Mouse (Mus musculus): ENCODE measurements around the gene Ntm.
A peak's percentile ranks its signal among the peaks of the same experiment; 100 is the strongest.

Gene Ntm

GRCm38 (mm10) chr9:29796281-29796680, 166.7 kb downstream of the Ntm start:
- DNase-seq, result no peak

GRCm38 (mm10) chr9:29791199-29791915, 171.6 kb downstream of the Ntm start:
- peak; percentile 85 to 91 for DNase-seq

GRCm38 (mm10) chr9:29790017-29790416, 172.9 kb downstream of the Ntm start:
- no peak for DNase-seq

- DNase-seq, result no peak
Measured at GRCm38 (mm10) chr9:29788855-29789254, 174.1 kb downstream of the Ntm start.

- no peak for DNase-seq
Measured at GRCm38 (mm10) chr9:29787408-29787807, 175.5 kb downstream of the Ntm start.

- no peak for DNase-seq
Measured at GRCm38 (mm10) chr9:29782697-29783096, 180.2 kb downstream of the Ntm start.

- no peak for DNase-seq
Measured at GRCm38 (mm10) chr9:29779739-29780138, 183.2 kb downstream of the Ntm start.

- DNase-seq, result no peak
Measured at GRCm38 (mm10) chr9:29776951-29777350, 186.0 kb downstream of the Ntm start.

GRCm38 (mm10) chr9:29776542-29776941, 186.4 kb downstream of the Ntm start:
- DNase-seq, result no peak

- no peak for DNase-seq
Measured at GRCm38 (mm10) chr9:29776030-29776429, 186.9 kb downstream of the Ntm start.

- DNase-seq, result peak; percentile 69 to 79
Measured at GRCm38 (mm10) chr9:29772625-29773388, 190.1 kb downstream of the Ntm start.

- no peak for DNase-seq
Measured at GRCm38 (mm10) chr9:29771870-29772269, 191.1 kb downstream of the Ntm start.

GRCm38 (mm10) chr9:29771071-29771785, 191.7 kb downstream of the Ntm start:
- no peak for DNase-seq

- DNase-seq, result peak; percentile 53 to 60
Measured at GRCm38 (mm10) chr9:29769361-29769760, 193.6 kb downstream of the Ntm start.

- DNase-seq, result peak; percentile 69 to 79
Measured at GRCm38 (mm10) chr9:29765990-29766980, 196.7 kb downstream of the Ntm start.

- DNase-seq, result peak; percentile 36 to 51
Measured at GRCm38 (mm10) chr9:29763338-29763737, 199.6 kb downstream of the Ntm start.

GRCm38 (mm10) chr9:29761952-29762586, 200.9 kb downstream of the Ntm start:
- no peak for DNase-seq

- DNase-seq, result no peak
Measured at GRCm38 (mm10) chr9:29761511-29761910, 201.4 kb downstream of the Ntm start.

GRCm38 (mm10) chr9:29759940-29760339, 203.0 kb downstream of the Ntm start:
- DNase-seq, result peak; percentile 61 to 63

- no peak for DNase-seq
Measured at GRCm38 (mm10) chr9:29759060-29759459, 203.9 kb downstream of the Ntm start.

GRCm38 (mm10) chr9:29754374-29754773, 208.6 kb downstream of the Ntm start:
- no peak for DNase-seq

GRCm38 (mm10) chr9:29751396-29751795, 211.5 kb downstream of the Ntm start:
- DNase-seq, result peak; percentile 70 to 74

Data from cerebellum, postnatal 10 days (tissue).